Mouse (Mus musculus) frontal cortex, postnatal 25 days (tissue): ENCODE results near the gene Epha2.

Experiments used
- DNase-seq, 2 experiments: peaks; one replicate each; pipeline ENCODE4 v3.0.0; 2022; ENCODE audit warnings: low spot score in 2 of 2

The Epha2 gene

GRCm38 (mm10) chr4:141372426-141372825 is 71.4 kb downstream of the Epha2 start:
- DNase-seq: no peak
